Mouse (Mus musculus) cerebellum, adult 2 months (tissue): Measurements from ENCODE around the gene Bod1l. TPM values are rescaled to one million over a fixed set of nuclear protein-coding genes. Genes with fewer than 3 reads are reported as not detected.

Source experiments
- DNase-seq, 2 experiments: peaks; one replicate each; pipeline ENCODE4 v3.0.0; 2021
- H3K27ac ChIP-seq: fragments of 200-500 bp; 2 replicates; pipeline ENCODE4 v1.5.1; 2012; ENCODE audit warnings: low read length, control low read depth, inconsistent platforms; ENCODE audit not compliant: insufficient read depth
- H3K27me3 ChIP-seq: fragments of 200-500 bp; 2 replicates; pipeline ENCODE4 v1.6.1; 2012; ENCODE audit warnings: inconsistent platforms, mild to moderate bottlenecking, low read length, moderate library complexity; ENCODE audit not compliant: control insufficient read depth, insufficient read depth
- H3K4me1 ChIP-seq: fragments of 200-500 bp; 2 replicates; pipeline ENCODE4 v1.6.1; 2011; ENCODE audit warnings: low read length; ENCODE audit not compliant: control insufficient read depth, insufficient read depth
- H3K4me3 ChIP-seq: fragments of 200-500 bp; replicated peaks from 2 replicates; pipeline ENCODE3; 2011; ENCODE audit warnings: mild to moderate bottlenecking, low read depth, low read length, control low read depth; ENCODE audit not compliant: insufficient read depth
- CTCF ChIP-seq: fragments of 200-500 bp; IDR thresholded peaks from 2 replicates; pipeline ENCODE4 v1.5.1; 2011; ENCODE audit warnings: low read depth, mild to moderate bottlenecking, control low read depth, low read length, moderate library complexity, borderline replicate concordance; ENCODE audit not compliant: insufficient read depth
- POLR2A ChIP-seq: fragments of 200-500 bp; IDR thresholded peaks from 2 replicates; pipeline ENCODE4 v1.6.1; 2011; ENCODE audit warnings: low read length, control low read depth, borderline replicate concordance; ENCODE audit not compliant: insufficient read depth
- WGBS: fragments of 180-500 bp; shearing (Covaris S2); methylation state at CpG from one replicate; pipeline ENCODE4 v1.1.7; 2018; 5-methylcytosine and 5-hydroxymethylcytosine counted together
- polyA plus RNA-seq: library from polyadenylated mRNA; depleted of rRNA; stranded (reverse); fragments of >200 nt; gene quantifications from 2 replicates; pipeline ENCODE4 v1.2.3, GENCODE M21; 2012

The Bod1l gene
- polyA plus RNA-seq, 1 experiment: 20.2 TPM

DNA sequence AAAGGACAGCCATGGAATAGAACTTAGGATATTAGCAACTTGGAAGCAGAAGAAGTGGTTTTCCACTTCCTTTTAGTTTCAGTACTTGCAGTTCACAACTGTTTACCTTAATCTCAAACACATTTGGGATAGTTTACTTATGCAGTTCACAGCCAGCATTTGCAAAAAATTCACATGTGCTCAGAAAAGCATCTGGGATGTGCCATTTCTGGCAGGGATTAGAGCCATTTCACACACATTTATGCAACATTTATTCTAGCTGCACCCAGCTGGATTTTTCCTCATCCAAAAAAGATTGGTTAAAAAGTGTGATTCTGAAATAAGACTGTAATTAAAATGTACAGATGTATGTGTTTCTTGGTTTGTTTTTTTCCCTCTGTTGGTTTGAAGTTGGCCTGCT is 49.7 kb downstream of the Bod1l start:
- Histone ChIP-seq H3K4me1 (no peaks in the 10 kb centered on the region), H3K4me3 (no peak overlapping the region), H3K27ac (no peak overlapping the region), H3K27me3 (no peaks in the 10 kb centered on the region)
- no peak for TF ChIP-seq CTCF
- no peak for TF ChIP-seq POLR2A
- no peak for DNase-seq

DNA sequence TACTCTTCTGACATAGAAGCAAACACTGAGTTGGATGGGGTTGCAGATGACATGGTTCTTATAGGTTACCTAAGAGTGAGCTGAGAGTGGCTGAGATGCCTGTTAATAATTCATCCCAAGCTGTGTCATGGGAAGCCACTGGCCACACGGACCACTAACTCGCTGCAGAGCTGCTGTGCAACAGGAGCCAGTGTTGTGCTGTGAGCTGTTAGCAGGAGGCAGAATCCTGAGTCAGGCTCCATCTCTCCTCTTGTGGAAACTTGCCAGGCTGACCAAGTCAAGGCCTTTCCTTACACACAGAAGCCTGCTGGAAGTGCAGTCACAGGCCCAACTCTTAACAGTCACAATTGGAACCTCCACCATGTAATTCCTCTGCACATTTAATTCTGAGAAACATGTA is 53.6 kb downstream of the Bod1l start:
- no peak for TF ChIP-seq CTCF
- WGBS: 88% methylated on average over 2 of the region's 2 CpGs
- Histone ChIP-seq H3K4me3 (no peak overlapping the region), H3K27me3 (no peaks in the 10 kb centered on the region), H3K4me1 (no peaks in the 10 kb centered on the region), H3K27ac (no peak overlapping the region)
- DNase-seq: no peak

DNA sequence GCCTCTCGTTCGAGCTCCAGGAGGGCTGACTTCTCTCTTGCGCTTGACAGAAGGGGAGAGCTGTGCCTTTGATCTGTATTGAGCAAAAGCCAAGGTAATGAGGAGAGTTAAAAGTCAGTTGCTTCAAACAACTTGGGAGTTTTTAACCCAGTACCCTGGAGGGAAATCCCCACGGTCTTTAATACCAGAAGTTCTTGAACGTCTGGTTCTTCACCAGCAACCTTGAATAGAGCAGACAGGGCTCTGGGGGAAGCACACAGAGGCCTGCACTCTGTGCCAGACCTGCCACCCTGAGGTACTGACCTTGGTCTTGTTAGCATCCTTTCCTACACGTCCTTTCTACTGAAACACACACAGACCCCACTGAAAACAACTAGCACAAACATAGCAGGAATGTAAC is 55.2 kb downstream of the Bod1l start:
- WGBS: 68% methylated on average over 6 of the region's 6 CpGs
- no peak for DNase-seq
- Histone ChIP-seq H3K4me3 (no peak overlapping the region), H3K27me3 (no peaks in the 10 kb centered on the region), H3K27ac (no peak overlapping the region), H3K4me1 (no peaks in the 10 kb centered on the region)
- TF ChIP-seq CTCF: no peak
- TF ChIP-seq POLR2A: no peak

DNA sequence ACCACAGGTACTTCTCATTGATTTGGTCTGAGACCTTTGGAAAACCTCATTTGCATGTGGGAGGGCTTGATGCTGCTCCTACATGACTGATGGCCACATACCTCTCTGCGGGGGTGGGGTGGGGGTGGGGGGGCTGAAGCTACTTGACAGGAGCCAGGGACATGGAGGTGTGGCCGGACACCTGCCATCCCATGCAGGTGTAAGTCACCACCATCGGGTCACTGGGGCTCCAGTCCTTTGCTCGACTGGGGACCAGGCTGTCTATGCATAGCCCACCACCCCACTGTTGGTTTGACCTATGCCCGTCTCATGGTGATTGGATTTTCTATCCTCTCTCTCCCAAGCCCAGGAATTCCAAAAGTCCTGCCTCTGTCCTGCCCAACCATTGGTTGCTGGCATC is 62.2 kb downstream of the Bod1l start:
- Histone ChIP-seq H3K27me3 (no peaks in the 10 kb centered on the region), H3K4me1 (no peaks in the 10 kb centered on the region; the same call in 1 of the 2 replicates), H3K27ac (no peak overlapping the region), H3K4me3 (no peak overlapping the region)
- no peak for DNase-seq
- WGBS: 89% methylated on average over 5 of the region's 5 CpGs
- TF ChIP-seq CTCF (no peak), POLR2A (no peak)

DNA sequence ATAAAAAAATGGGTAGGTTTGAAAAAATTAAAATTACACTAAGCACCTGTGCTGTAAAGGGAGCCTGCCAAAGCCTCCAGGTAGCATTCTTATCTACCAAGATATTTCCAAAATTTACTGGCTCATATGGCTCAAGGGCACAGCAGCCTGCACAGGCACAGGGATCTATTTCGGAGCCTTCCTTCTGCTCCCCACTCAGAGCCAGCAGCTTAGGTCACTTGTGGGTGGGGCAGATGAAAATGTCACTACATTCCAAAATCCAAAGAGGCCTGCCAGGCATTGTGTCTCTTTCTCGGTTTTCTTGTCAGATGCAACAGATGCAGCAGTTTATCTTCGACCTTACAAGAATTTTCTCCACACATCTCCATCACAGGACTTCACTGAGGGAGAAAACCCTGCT is 64.1 kb downstream of the Bod1l start:
- Histone ChIP-seq H3K27me3 (no peaks in the 10 kb centered on the region), H3K4me3 (no peak overlapping the region), H3K4me1 (no peaks in the 10 kb centered on the region; the same call in 1 of the 2 replicates), H3K27ac (no peak overlapping the region)
- peak; percentile 42 to 72 for DNase-seq
- 25% methylated on average over 3 of the region's 3 CpGs for WGBS
- TF ChIP-seq POLR2A: no peak
- no peak for TF ChIP-seq CTCF

DNA sequence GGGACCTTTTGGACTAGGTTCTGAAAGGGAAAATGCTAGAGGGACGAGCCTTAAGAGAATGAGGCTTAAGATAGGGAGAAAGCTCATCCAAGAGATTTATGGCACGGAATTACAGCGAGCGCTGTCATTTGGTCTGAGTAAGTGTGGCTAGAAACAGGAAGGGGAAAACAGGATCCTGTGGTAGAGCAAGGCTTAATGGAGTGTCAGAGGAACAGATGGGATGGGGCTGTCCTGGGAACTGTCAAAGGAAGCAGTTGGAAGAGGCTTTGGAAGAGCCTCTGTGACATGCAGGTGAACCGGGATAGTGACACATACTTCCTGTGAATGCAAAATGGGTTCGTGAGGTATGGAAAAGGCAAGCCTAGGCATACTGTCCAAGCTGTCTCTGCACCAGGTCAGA is 68.4 kb downstream of the Bod1l start:
- H3K4me3 ChIP-seq: no peak overlapping the region
- no peaks in the 10 kb centered on the region for H3K27me3 ChIP-seq
- TF ChIP-seq POLR2A (no peak), CTCF (no peak)
- 71% methylated on average over 6 of the region's 6 CpGs for WGBS
- no peak for DNase-seq
- H3K27ac ChIP-seq: no peak overlapping the region
- H3K4me1 ChIP-seq: no peaks in the 10 kb centered on the region; the same call in 1 of the 2 replicates

DNA sequence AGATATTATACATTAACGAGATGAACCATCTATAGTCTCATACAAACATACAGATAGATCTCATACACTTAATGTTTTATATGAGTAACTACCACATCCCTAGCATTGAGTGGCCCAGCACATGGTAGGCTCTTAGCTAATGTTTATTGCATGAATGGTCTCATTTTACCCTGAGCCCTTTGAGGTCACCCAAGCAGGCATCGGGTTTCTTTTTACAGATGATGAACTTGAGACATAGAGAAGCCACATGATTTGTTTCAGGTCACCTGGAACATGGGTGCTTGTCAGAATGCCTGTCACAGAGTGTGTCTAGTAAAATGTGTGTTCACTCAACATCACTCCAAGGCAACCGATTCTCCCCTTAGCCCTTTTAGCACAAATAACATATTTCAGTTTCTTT is 68.8 kb downstream of the Bod1l start:
- TF ChIP-seq CTCF (no peak), POLR2A (no peak)
- WGBS: 80% methylated on average over 3 of the region's 3 CpGs
- no peak overlapping the region for H3K27ac ChIP-seq
- no peaks in the 10 kb centered on the region for H3K27me3 ChIP-seq
- H3K4me3 ChIP-seq: no peak overlapping the region
- no peaks in the 10 kb centered on the region; the same call in 1 of the 2 replicates for H3K4me1 ChIP-seq
- no peak for DNase-seq

DNA sequence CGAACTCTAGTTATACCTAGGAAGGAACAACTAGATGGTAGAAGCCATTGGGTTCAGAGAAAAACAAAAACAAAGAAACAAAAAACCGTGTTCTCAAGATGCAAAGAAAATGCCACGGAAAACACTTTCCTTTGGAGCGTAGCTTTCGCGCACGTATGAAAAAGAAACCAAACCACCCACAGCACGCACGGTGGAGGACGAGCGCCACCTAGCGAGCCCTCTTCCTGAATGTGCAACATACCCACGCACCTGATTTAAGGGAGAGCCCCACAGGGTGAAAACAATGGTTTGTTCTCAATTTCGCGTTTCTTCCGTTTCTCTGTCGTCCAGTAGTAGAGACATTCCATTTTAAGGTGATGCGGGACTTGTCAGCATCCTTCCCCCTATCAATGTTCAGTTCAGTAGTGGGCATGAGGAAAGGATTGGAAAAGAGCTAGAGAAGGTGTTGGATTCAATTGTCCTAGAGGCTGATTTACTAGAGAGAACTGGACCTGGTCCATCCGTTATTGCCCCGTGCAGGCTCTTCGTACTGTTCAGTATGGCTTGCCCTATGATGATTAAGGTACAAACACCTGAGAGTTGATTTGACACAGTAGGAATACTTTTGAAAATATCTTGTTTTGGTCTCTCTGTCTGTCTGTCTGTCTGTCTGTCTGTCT is 75.6 kb downstream of the Bod1l start:
- DNase-seq: peak; percentile 78 to 86
- WGBS: 4% methylated on average over 21 of the region's 21 CpGs
- Histone ChIP-seq H3K27ac (no peak overlapping the region), H3K4me3 (peak overlapping the region; percentile 0), H3K4me1 (no peaks in the 10 kb centered on the region), H3K27me3 (peaks cover 5% of the 10 kb centered on the region; the same call in 1 of the 2 replicates)
- TF ChIP-seq CTCF (peak; percentile 99), POLR2A (no peak)
